Mouse (Mus musculus): ENCODE data around the gene Itgb2l. TPM values are rescaled to one million over a fixed set of nuclear protein-coding genes. Genes with fewer than 3 reads are reported as not detected.

Itgb2l gene
- polyA plus RNA-seq, 1 experiment from 2014 or later: not detected

- no peak overlapping the region for H3K4me2 ChIP-seq (ENCODE audit: low read length)
- no peaks in the 10 kb centered on the region for H3K27me3 ChIP-seq (ENCODE audit: control insufficient read depth, insufficient read depth, low read depth, low read length)
- H3K9ac ChIP-seq (ENCODE audit: low read depth, low read length): no peak overlapping the region
- H3K36me3 ChIP-seq (ENCODE audit: control insufficient read depth, insufficient read depth, low read length): no peaks in the 10 kb centered on the region
- no peak overlapping the region for H3K27ac ChIP-seq (ENCODE audit: low read length)
- no peaks in the 10 kb centered on the region for H3K4me1 ChIP-seq (ENCODE audit: control insufficient read depth, insufficient read depth, low read length)
- no peak overlapping the region for H3K4me3 ChIP-seq (ENCODE audit: low read depth, low read length)
- no peak for ATAC-seq
- H3K9me3 ChIP-seq (replicated peaks; ENCODE audit: control insufficient read depth, low read length, poor library complexity, severe bottlenecking): no peaks in the 10 kb centered on the region
Measured at GRCm38 (mm10) chr16:96384741-96385140, 58.7 kb downstream of the Itgb2l start.

GRCm38 (mm10) chr16:96382496-96383181 lies 60.8 kb downstream of the Itgb2l start:
- H3K9me3 ChIP-seq (replicated peaks; ENCODE audit: control insufficient read depth, low read length, poor library complexity, severe bottlenecking): no peaks in the 10 kb centered on the region
- no peak overlapping the region for H3K4me2 ChIP-seq (ENCODE audit: low read length)
- no peak overlapping the region for H3K4me3 ChIP-seq (ENCODE audit: low read depth, low read length)
- H3K4me1 ChIP-seq (ENCODE audit: control insufficient read depth, insufficient read depth, low read length): no peaks in the 10 kb centered on the region
- H3K9ac ChIP-seq (ENCODE audit: low read depth, low read length): no peak overlapping the region
- H3K27me3 ChIP-seq (ENCODE audit: control insufficient read depth, insufficient read depth, low read depth, low read length): no peaks in the 10 kb centered on the region
- no peaks in the 10 kb centered on the region for H3K36me3 ChIP-seq (ENCODE audit: control insufficient read depth, insufficient read depth, low read length)
- no peak overlapping the region for H3K27ac ChIP-seq (ENCODE audit: low read length)
- WGBS: 93% methylated on average over 5 of the region's 5 CpGs
- ATAC-seq: no peak

GRCm38 (mm10) chr16:96381435-96381834 lies 62.0 kb downstream of the Itgb2l start:
- 0 out of 2 replicates have a peak, but pooled peaks cover under 1% of the 10 kb centered on the region for H3K4me1 ChIP-seq (ENCODE audit: control insufficient read depth, insufficient read depth, low read length)
- no peak overlapping the region for H3K4me3 ChIP-seq (ENCODE audit: low read depth, low read length)
- H3K4me2 ChIP-seq (ENCODE audit: low read length): no peak overlapping the region
- WGBS: 93% methylated on average over 12 of the region's 12 CpGs
- no peaks in the 10 kb centered on the region for H3K36me3 ChIP-seq (ENCODE audit: control insufficient read depth, insufficient read depth, low read length)
- H3K9ac ChIP-seq (ENCODE audit: low read depth, low read length): no peak overlapping the region
- no peak for ATAC-seq
- H3K9me3 ChIP-seq (replicated peaks; ENCODE audit: control insufficient read depth, low read length, poor library complexity, severe bottlenecking): no peaks in the 10 kb centered on the region
- H3K27me3 ChIP-seq (ENCODE audit: control insufficient read depth, insufficient read depth, low read depth, low read length): no peaks in the 10 kb centered on the region
- H3K27ac ChIP-seq (ENCODE audit: low read length): no peak overlapping the region

GRCm38 (mm10) chr16:96378111-96378510 lies 65.3 kb downstream of the Itgb2l start:
- H3K4me1 ChIP-seq (ENCODE audit: control insufficient read depth, insufficient read depth, low read length): 0 out of 2 replicates have a peak, but pooled peaks cover 2% of the 10 kb centered on the region
- H3K27me3 ChIP-seq (ENCODE audit: control insufficient read depth, insufficient read depth, low read depth, low read length): no peaks in the 10 kb centered on the region
- no peak overlapping the region for H3K9ac ChIP-seq (ENCODE audit: low read depth, low read length)
- no peaks in the 10 kb centered on the region for H3K9me3 ChIP-seq (replicated peaks; ENCODE audit: control insufficient read depth, low read length, poor library complexity, severe bottlenecking)
- H3K4me2 ChIP-seq (ENCODE audit: low read length): no peak overlapping the region
- no peak overlapping the region for H3K4me3 ChIP-seq (ENCODE audit: low read depth, low read length)
- ATAC-seq: no peak
- no peaks in the 10 kb centered on the region for H3K36me3 ChIP-seq (ENCODE audit: control insufficient read depth, insufficient read depth, low read length)
- 94% methylated on average over 10 of the region's 10 CpGs for WGBS
- H3K27ac ChIP-seq (ENCODE audit: low read length): no peak overlapping the region

GRCm38 (mm10) chr16:96376342-96376741 lies 67.1 kb downstream of the Itgb2l start:
- no peaks in the 10 kb centered on the region for H3K9me3 ChIP-seq (replicated peaks; ENCODE audit: control insufficient read depth, low read length, poor library complexity, severe bottlenecking)
- no peak overlapping the region for H3K4me3 ChIP-seq (ENCODE audit: low read depth, low read length)
- H3K4me1 ChIP-seq (ENCODE audit: control insufficient read depth, insufficient read depth, low read length): 0 out of 2 replicates have a peak, but pooled peaks cover 2% of the 10 kb centered on the region
- no peaks in the 10 kb centered on the region for H3K36me3 ChIP-seq (ENCODE audit: control insufficient read depth, insufficient read depth, low read length)
- H3K9ac ChIP-seq (ENCODE audit: low read depth, low read length): no peak overlapping the region
- no peak overlapping the region for H3K4me2 ChIP-seq (ENCODE audit: low read length)
- no peak overlapping the region for H3K27ac ChIP-seq (ENCODE audit: low read length)
- no peaks in the 10 kb centered on the region for H3K27me3 ChIP-seq (ENCODE audit: control insufficient read depth, insufficient read depth, low read depth, low read length)
- ATAC-seq: no peak
- WGBS: 23% methylated on average over 7 of the region's 7 CpGs

- Histone ChIP-seq H3K27ac (ENCODE audit: low read length) (no peak overlapping the region), H3K9ac (ENCODE audit: low read depth, low read length) (no peak overlapping the region), H3K4me1 (ENCODE audit: control insufficient read depth, insufficient read depth, low read length) (0 out of 2 replicates have a peak, but pooled peaks cover 2% of the 10 kb centered on the region), H3K9me3 (replicated peaks; ENCODE audit: control insufficient read depth, low read length, poor library complexity, severe bottlenecking) (no peaks in the 10 kb centered on the region), H3K4me2 (ENCODE audit: low read length) (no peak overlapping the region), H3K4me3 (ENCODE audit: low read depth, low read length) (no peak overlapping the region), H3K27me3 (ENCODE audit: control insufficient read depth, insufficient read depth, low read depth, low read length) (no peaks in the 10 kb centered on the region), H3K36me3 (ENCODE audit: control insufficient read depth, insufficient read depth, low read length) (no peaks in the 10 kb centered on the region)
- WGBS: 94% methylated on average over 7 of the region's 7 CpGs
- ATAC-seq: no peak
Measured at GRCm38 (mm10) chr16:96375538-96375937, 67.9 kb downstream of the Itgb2l start.

- Histone ChIP-seq H3K36me3 (ENCODE audit: control insufficient read depth, insufficient read depth, low read length) (no peaks in the 10 kb centered on the region), H3K27ac (ENCODE audit: low read length) (no peak overlapping the region), H3K9ac (ENCODE audit: low read depth, low read length) (no peak overlapping the region), H3K4me1 (ENCODE audit: control insufficient read depth, insufficient read depth, low read length) (0 out of 2 replicates have a peak, but pooled peaks cover 2% of the 10 kb centered on the region), H3K9me3 (replicated peaks; ENCODE audit: control insufficient read depth, low read length, poor library complexity, severe bottlenecking) (no peaks in the 10 kb centered on the region), H3K4me3 (ENCODE audit: low read depth, low read length) (no peak overlapping the region), H3K4me2 (ENCODE audit: low read length) (no peak overlapping the region), H3K27me3 (ENCODE audit: control insufficient read depth, insufficient read depth, low read depth, low read length) (no peaks in the 10 kb centered on the region)
- WGBS: 89% methylated on average over 8 of the region's 8 CpGs
- ATAC-seq: no peak
Measured at GRCm38 (mm10) chr16:96372752-96373118, 70.7 kb downstream of the Itgb2l start.

Other genes starting within 250 kb of the Itgb2l start
- 1.5 and 2.3 TPM in 2 replicates for gene Sh3bgr, start 243.2 kb downstream of the Itgb2l start, polyA plus RNA-seq (2015; fragmentation: Nextera tagmentation; extraction: Ambion mirVana)
- gene B3galt5, start 207.8 kb downstream of the Itgb2l start, polyA plus RNA-seq (2015; fragmentation: Nextera tagmentation; extraction: Ambion mirVana): 4.7 and 4.8 TPM in 2 replicates
- gene Pcp4, start 24.0 kb upstream of the Itgb2l start, polyA plus RNA-seq (2015; fragmentation: Nextera tagmentation; extraction: Ambion mirVana): 435 and 514 TPM in 2 replicates

Data from midbrain, embryonic 16.5 days (tissue).